Mouse (Mus musculus) liver, adult 2 months (tissue): ENCODE data around the gene Bace1.

Experiments used
- CTCF ChIP-seq: fragments of 200-500 bp; IDR thresholded peaks from 2 replicates; pipeline ENCODE4 v1.5.1; 2011; ENCODE audit warnings: low read depth, low read length, control low read depth
- POLR2A ChIP-seq: fragments of 200-500 bp; IDR thresholded peaks from 2 replicates; pipeline ENCODE4 v1.6.1; 2011; ENCODE audit warnings: low read length, control low read depth; ENCODE audit not compliant: insufficient read depth; ENCODE audit errors: extremely low read depth

- no peak for TF ChIP-seq CTCF
- TF ChIP-seq POLR2A = no peak
Observed at GRCm38 (mm10) chr9:45811946-45812345, 26.4 kb upstream of the Bace1 start.
